Mouse (Mus musculus): ENCODE results near the gene Galntl5.
"Not testable (repeated sequence)": the region's sequence is repeated elsewhere in the genome, so short reads cannot be mapped to it uniquely, and the experiment has no call there.

Galntl5 gene

DNA sequence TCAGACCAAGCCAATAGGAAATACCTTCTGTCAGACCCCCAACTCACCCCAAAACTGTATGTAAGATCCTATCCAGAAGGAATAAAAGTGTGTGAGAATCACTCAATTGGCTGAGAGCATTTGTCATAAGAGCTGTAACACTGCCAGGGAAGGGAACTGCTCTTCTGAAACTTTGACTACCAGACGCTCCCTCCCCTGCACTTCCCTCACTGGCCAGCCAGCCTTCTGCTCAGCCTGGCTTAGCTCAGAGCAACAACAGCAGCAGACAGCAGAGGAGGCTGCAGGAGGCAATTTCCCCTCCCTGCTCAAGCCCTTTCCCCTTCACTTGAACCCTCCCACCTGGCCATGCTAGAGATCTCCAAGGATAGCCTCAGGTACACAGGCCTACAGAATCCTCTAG lies 30.6 kb downstream of the Galntl5 start:
- no peak for DNase-seq

GRCm38 (mm10) chr5:25213216-25213615 lies 32.0 kb downstream of the Galntl5 start:
- not testable (repeated sequence) for DNase-seq

DNA sequence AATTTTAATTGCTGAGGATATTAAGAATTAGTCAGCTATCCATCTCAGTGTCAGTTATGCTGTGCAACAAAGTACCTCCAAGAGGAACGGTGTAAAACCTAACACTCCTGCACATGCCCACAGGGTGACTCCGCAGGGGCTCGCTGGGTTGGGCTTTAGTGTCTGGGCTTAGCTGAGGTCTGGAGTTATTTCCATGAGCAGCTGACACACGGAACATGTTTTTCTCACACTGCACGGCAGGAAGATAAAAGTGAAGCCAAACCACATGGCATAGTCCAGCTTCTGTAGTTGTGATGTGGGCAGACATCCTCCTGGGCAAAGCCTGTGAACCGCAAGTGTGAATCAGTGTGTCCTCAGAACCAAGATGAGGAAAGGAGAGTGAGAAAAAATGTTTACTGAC lies 33.7 kb downstream of the Galntl5 start:
- DNase-seq, result no peak

DNA sequence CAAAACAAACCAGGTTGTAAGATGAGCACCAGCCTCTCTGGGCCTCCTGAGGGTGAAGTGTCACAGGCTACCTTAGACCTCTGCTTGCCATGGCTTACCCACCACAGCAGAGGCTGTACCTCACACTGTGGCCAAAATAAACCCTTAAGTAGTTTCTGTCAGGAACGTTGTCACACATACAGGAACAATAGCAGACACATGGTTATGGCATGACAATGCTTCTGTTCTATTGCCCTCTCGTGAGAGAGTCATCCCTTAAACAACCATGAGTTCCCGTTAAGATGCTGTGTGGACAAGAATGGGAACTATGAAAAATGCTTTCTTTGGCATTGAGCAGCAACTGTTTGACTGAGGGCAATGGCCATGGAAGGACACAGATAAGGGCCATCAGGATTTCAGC lies 40.3 kb downstream of the Galntl5 start, which contains the start of gene Galnt11:
Gene Galnt11, plus strand, starts transcription at position 301 of the 400 bp plus-strand sequence.
- DNase-seq, result no peak

DNA sequence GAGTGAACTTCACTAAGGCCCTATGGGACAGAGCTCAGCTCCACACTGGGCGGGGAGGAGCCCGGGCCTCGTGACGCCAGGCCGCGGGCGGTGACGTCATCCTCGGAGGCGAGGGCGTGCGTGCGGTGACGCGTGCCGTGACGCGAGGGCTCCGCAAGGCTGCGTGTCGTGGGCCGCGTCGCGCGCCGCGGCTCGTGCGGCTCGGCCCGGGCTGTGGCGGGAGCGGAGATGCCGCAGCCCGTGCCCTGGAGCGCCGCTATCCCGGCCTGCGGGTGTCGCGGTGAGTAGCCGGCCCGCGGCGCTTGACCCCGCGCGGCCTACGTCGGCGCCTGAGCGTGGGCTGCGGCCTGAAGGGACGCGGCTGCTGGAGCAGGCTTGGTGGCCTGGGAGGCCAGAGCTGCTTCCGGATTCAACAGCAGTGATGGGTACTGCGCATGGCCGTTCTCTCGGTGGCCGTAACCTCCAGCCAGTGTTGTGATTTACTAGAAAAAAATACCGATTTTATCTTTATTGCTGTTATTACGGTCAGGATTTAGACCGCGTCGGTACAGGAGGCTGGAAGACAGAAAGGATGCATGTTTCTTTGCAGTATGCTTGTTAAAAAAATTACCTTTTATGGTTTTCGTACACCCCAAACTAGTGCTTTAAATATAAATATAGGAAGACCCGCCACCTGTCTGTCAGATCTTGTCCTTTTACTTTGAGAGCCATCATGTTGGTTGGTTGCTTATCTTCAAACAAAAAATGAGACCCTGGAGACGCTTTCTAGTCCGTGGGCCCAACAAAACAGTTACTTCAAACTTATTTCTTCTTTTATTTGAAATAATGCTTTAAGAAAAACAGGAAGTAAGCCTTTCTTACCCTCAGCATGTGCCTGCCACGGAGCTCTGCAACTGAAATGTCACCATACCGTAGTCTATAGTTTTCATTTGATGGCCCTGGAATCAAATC lies 41.8 kb downstream of the Galntl5 start, which contains the start of gene E130116L18Rik:
Gene E130116L18Rik, minus strand, starts transcription at position 402 of the 951 bp plus-strand sequence.
- DNase-seq, result peak; percentile 98 to 99

GRCm38 (mm10) chr5:25224377-25224776 lies 43.1 kb downstream of the Galntl5 start:
- DNase-seq, result not testable (repeated sequence)

- DNase-seq, result no peak
Measured at GRCm38 (mm10) chr5:25243101-25243500, 61.8 kb downstream of the Galntl5 start.

DNA sequence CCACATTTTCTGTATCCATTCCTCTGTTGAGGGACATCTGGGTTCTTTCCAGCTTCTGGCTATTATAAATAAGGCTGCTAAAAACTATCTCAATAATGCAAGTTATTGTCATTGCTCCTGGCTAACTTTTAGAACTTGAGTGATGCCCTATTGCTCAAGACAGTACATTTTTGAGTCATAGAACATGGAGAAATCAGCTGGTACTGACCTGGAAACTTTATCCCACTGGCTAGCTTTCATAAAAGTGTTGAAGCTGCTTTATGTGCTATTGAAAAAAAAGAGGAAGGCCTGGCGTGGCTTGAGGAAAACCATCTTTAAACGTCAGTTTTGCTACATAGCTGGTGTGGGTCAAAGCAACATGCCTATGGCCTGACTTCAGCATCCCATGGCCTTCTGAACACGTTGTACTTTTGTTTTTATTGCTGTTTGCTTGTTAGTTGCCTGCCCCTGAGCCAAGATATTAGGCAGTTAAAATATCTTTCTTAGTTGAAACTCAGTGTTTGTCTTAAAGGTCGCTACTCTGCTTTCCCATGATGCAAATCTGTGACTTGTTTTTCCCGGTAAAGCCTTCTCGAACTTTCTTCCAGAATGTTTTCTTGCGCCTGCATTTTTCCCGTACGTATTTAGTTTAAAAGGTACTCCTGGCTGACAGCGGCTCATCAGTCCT lies 64.7 kb downstream of the Galntl5 start:
- DNase-seq, result no peak

DNA sequence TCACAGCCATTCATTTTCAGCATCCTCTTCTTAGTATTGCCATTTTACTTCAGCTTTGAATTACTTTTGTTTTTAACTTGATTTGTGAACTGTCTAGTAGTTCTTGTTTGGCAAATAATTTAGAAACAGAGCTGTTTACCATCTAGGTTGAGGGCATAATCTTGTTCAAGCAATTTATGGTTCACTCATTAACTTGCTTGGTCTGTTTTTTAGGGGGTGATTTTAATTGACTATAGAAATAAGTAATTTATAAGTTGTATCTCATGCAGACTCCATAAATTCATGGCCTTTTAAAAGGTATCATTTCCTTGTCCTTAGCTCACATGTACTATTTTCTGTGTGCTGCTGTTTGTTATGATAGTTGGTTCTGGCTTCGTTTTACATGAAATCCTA lies 65.2 kb downstream of the Galntl5 start:
- DNase-seq, result no peak

- DNase-seq, result no peak
Measured at GRCm38 (mm10) chr5:25247036-25247435, 65.8 kb downstream of the Galntl5 start.

GRCm38 (mm10) chr5:25252423-25252822 lies 71.2 kb downstream of the Galntl5 start:
- DNase-seq, result no peak

DNA sequence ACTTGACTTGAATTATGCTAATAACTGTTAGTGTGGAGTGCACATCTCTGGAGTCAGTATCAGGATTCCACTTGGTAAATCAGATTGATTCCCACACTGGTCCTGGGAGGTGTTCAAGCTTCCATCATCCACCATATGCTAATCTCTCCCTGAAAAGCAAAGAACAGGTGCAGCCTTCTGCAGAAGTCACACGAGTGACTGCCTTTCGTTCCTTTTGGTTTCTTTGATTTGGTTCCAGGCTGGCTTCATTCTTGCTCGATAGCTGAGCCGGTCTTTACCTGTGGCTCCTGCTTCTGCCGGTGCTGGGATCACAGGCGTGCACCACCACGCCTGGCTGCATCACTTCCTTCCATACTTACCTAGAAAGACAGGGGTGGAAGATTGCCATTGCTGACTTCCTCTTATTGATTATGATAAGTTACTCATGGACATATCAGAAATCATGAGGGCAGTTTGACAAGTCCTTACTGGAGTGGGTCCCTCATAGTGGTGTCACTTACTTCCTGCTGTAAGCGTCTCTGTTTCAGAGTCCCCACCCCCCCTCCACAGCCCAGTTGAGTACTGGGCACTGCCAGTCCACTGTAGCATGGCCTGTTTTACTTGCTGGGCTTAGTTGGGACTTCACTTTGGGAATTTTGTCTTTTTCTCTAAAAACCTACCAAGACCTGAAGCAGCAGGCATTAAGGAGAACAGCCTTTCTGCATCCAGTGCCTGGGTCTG lies 71.7 kb downstream of the Galntl5 start:
- DNase-seq, result no peak

- DNase-seq, result no peak
Measured at GRCm38 (mm10) chr5:25254491-25254890, 73.2 kb downstream of the Galntl5 start.

- DNase-seq, result no peak
Measured at GRCm38 (mm10) chr5:25256686-25257085, 75.4 kb downstream of the Galntl5 start.

- DNase-seq, result no peak
Measured at GRCm38 (mm10) chr5:25261452-25261851, 80.2 kb downstream of the Galntl5 start.

DNA sequence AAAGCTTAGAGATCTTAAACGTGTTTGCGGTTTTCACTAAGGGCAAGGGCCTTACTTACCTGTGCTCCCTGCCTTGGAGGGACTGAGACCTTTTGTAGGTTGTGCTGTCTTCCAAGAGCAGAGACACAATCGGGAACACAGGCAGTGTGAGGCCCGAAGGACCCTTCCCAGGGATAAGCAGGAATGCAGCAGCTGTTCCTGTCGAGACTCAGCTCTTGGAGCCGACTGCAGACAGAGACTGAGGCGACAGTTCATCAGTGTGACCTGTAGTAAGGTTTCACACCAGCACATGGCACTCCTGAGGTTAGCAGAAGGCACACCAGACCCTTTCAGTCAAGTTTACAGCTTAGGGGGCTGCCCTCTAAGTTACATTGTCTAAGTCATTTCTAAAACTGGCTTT lies 81.0 kb downstream of the Galntl5 start:
- DNase-seq, result no peak

GRCm38 (mm10) chr5:25268258-25268888 lies 87.1 kb downstream of the Galntl5 start:
- no peak for DNase-seq
